Mouse (Mus musculus): ENCODE measurements at regions not wholly inside any gene's neighbourhood (a gene's known extent, or its start where the extent isn't known, plus 50 kb on each side); places are given as distances from the start of the nearest gene placed in this dataset.
A peak's percentile ranks its signal among the peaks of the same experiment; 100 is the strongest.

DNA sequence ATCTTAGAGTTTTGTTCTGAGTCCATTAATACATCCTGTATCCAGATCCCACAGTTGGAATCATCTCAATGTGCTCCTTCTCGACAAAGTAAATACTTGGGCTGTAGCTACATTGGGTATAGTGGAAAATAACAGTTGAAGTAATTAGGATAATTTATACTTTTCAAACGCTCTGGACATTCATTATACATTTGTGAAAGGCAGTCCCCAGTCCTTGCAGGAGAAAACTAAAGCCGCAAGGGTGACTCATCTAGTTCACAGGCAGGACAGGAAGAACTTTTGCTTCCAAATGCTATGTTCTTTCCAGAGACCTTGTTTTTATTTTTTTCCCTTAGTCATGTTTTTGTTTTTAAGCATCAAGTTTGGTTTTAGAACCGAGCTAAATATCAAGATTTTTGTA is 218.8 kb downstream of the Gpr37 start:
- DNase-seq (ENCODE audit: low spot score in 2 of 2): no peak

DNA sequence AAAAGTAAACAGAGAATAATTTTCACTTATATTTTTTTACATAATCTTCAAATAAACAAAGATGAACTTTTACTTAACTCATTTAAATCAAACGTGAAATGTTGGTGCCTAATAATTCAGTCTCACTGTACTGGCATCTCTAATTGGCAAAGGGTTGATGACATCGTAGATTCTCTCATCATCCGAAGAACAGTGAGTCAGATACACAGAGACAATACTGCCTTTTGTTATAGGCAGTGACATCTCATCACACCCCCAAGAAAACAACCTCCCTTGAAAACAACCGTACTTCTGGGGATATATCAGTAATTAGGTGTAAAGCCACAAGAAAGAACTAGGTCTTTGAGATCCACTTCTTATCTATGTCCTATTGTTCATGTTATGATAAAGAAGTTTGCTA is 227.5 kb downstream of the Gpr37 start:
- no peak for DNase-seq (ENCODE audit: low spot score in 2 of 2)

DNA sequence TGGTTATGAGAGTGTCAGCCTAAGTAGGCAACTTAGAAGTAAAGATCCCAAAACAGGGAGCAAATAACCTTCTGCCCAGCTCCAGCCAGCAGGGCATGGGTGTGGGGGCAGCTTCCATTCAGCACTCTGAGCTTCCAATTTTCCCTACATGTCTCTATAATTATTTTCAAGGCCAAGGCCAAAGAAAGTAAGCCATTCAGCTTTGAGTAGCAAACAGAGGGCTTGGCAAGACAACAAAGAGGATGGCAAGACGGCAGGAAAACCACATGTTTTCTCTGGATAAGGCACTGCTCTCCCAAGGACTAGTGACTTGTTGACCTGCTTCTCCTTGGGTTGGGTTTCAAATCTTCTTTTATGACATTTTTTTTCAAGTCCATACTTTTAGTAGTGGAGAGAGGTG is 240.1 kb downstream of the Gpr37 start:
- peak in 1 of 2 experiments; percentile 15 for DNase-seq (ENCODE audit: low spot score in 2 of 2)

DNA sequence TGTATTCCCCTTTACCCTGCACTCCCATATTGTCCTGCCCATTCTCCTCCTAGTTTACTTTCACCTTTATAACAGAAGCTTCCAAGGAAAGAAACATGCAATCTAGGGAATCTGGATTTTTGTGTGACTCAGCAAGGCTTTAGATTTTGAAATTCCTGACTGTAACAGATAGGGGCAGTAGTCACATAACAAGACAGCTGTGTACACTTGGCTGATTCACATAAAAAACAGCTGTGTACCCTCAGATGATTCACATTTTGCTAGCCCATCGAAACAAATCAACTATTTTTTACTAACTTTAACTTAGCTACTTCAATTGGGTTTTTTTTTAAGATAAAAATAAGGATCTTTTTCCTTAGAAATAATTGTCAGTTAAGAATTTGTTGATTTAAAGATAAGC is 240.6 kb downstream of the Gpr37 start:
- DNase-seq (ENCODE audit: low spot score in 2 of 2): no peak

DNA sequence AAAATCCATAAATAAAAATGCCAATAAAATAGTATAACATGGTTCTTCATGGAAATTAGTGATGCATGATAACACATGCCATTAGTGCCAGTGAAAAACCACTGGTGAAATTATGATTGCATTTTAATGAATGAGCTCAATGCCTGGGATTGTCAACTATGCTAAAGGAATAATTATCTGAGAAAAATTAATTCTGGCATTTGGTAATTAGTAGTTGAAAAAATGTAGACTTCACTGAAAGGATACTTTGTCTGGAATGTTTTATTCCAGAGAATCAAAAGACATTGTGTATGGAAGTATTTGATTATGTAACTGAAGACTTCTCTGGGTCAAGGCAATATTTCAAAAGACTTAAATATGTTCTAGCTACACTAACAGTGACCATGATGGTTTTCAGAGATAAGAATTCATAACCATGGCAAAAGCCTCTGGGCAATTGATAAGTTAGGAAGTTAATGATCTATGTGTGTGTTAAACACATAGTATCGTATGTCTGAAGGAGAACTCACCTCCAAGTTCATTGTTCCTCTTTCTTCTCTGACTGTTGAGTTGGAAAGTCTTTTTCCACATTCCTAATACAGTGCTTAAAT is 245.1 kb downstream of the Gpr37 start:
- no peak for DNase-seq (ENCODE audit: low spot score in 2 of 2)

DNA sequence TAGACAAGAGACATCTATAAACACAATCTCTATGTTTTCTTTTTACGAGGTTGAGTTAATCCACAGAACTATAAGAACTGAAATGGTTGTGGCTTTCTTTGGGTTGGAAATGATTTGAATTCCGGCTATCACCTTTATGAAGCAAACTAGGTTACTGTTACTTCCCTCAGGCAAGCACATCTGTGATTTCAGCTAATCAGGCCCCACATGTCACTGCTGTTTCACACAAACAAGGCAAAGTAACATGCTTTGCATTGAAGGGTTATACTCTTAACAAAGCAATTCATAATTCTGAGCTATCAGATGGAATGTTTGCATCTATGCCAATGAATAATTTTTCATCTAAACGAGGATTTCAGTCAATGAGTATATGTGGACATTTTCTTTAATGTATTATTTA is 246.4 kb downstream of the Gpr37 start:
- no peak for DNase-seq (ENCODE audit: low spot score in 2 of 2)

DNA sequence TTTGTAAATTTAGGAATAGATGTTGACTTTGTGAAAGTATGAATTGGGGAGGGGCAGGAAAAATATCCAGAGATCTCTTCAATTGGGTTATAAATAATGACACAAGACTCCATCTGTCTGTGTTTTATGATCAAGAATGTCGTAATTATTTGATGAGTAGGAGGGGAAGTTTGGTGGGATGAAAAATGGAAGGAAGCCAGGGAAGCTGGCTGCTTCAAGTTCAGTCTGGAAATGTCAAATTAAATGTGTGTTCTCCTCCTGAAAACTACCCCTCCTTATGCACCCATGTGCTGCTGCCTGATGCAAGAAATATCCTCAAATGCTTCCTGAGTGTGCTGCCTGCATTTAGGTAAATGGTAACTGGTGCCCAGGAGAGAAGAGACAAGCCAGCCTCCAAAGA is 246.8 kb downstream of the Gpr37 start:
- DNase-seq (ENCODE audit: low spot score in 2 of 2): peak; percentile 21 to 76

DNA sequence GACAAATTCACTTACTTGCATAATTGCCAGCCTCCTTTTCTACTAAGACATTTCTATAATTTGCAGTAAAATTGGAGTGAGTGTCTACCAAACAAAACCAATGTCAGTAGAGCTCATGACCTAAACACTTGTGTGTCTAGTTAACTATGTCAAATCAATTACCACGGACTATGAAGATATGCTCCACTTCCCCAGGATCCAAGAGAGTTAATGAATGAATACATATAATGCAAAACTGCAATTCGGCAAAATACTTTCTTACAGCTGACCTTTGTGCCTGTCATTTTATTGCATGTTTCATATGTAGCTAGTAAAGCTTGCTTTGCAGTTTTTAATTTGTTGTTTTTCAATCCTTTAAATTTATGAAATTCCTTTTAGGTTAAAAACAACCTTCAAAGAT is 248.4 kb downstream of the Gpr37 start:
- DNase-seq (ENCODE audit: low spot score in 2 of 2): no peak

DNA sequence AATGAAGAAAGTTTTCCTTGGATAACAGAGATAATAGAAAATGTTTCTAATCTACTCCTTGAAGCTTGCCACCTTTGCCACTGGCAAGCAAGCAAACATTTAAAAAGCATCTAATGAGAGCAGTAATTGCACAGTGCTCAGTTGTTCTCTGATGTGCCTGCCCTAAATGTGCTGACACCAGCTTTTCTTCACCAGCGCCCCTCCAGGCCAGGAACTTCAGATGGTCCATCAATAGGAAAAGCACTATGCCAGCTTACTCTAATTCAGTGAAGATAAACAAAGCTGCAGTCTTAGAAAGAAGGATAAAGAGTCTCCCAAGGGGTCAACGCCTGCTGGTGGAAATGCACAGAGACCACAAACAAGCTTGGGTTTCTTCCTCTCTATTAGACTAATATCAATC is 252.7 kb downstream of the Gpr37 start:
- no peak for DNase-seq (ENCODE audit: low spot score in 2 of 2)

DNA sequence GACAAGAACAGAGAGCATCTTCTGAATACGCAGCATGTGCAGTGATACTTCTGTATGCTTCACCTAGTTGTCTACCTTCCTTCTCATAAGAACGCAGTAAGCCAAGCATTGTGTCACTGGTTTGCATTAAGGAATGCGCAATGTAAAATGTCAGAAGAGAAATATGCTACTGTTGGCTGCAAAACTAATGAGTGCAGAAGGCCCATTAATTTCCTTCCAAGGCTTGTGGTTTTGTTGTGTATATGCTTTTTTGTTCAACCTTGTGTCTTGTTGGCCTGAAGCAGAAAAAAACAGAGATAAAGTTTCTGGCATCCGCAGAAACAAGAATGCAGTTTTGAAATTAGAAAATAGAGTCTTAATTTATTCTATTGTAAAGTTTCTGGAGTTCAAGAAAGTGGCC is 261.5 kb downstream of the Gpr37 start:
- no peak for DNase-seq (ENCODE audit: low spot score in 2 of 2)

DNA sequence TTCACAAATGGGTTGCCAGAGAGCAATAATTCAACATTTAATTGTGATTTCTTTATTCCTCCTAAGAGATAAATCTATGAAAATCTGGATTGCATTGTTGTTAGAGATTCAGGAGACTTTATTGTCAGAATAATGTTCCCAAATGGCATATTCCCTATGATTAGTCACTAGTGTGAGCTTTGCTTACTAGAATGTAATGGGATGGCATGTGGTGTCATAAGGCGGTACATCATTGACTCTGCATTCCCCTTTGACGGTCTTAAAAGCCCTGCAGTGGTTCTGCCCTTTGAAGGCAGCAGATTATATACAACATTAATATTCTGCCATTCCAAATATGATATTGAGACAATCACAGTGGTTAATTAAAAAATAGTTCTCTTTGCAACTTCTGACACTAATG is 271.7 kb downstream of the Gpr37 start:
- DNase-seq (ENCODE audit: low spot score in 2 of 2): no peak

DNA sequence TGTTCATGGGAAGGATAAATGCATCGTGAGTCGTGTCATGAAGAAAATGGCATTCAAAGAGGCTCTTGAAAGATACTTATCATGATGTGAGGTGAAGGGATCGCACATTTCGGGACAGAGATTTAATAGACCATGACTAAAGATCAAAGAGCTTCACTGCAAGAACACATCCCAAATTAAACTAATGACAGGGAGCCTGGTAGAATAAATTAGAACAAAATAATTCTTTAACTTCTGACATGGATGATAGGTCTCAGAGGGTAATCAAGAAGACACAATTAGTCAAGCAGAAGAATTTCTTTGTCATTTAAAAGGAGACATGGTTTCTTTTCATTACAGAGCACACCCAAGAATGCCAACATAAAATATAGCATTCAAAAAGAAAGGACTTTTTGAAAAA is 300.7 kb downstream of the Gpr37 start:
- no peak for DNase-seq (ENCODE audit: low spot score in 2 of 2)
